Mouse (Mus musculus): ENCODE results near the gene Rpl41. TPM values are rescaled to one million over a fixed set of nuclear protein-coding genes. Genes with fewer than 3 reads are reported as not detected.

Gene Rpl41
- total and polyA plus RNA-seq, 3 experiments, result 867 to 1,598 (median 1,453) TPM

DNA sequence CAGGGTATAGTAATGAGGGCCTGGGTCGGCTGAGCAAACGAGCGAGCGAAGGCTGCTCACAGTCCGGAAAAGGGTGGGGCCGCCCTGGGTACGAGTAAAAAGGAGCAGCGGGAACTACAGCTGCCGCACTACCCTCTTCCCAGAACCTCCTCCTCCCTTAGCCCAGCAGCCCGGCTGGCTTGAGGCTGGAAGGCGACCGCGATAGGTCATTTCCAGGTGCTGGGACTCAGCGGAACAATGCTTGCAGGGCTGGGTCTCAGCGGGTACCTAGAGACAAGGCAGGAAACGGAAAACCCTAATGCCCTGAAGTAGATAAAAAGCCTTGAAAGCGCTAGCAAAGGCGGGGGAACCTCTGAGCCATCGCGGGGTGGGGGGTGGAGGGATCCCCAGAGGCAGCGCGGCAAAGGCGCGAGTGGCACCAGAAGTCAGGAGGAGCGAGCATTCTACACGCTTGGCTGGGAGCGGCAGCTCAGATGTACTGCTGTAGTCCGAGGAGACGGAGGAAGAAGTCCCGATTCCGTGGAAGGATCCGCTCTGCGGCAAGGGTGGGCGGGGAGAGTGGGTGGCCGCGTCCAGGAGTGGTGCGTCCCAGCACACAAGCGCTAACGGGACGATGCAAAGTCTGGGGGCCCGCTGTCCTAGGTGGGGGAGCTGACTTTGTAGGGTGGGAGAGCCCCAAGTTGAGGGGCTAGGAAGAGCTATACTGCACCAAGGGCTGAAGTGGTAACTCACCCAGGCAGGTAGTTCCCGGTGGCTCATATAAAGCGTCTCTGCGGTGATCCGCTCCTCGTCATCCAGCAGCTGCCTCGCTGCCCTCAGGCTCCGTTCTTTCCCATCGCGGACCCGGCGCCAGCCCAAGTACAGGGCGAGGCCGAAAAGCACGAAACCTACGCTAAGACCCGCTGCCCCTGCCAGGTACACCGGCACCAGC lies 24.1 kb downstream of the Rpl41 start:
- Histone ChIP-seq H3K27me3 (ENCODE audit: control insufficient read depth, insufficient read depth, low read length) (no peaks in the 10 kb centered on the region), H3K4me3 (peak overlapping the region; percentile 100), H3K27ac (peak overlapping the region; percentile 95), H3K36me3 (ENCODE audit: control insufficient read depth, insufficient read depth, low read length) (no peaks in the 10 kb centered on the region), H3K4me1 (ENCODE audit: control insufficient read depth, insufficient read depth, low read length) (peaks cover 1% of the 10 kb centered on the region; the same call in 1 of the 2 replicates), H3K9ac (ENCODE audit: low read depth, low read length) (peak overlapping the region; percentile 81), H3K79me2 (replicated peaks; ENCODE audit: control insufficient read depth, insufficient read depth, low read length) (no peaks in the 10 kb centered on the region)
- intact Hi-C loops (cut with DNase I), result loop anchor here (5.0 kb wide), 2 partner anchors 33 to 113 kb away; partner anchors contain the start of genes Myl6, Nabp2 and Rnf41
- TF ChIP-seq POLR2A (IDR thresholded peaks at IDR 0.05; ENCODE audit: insufficient read depth, low read depth, low read length) (peak; percentile 19; the same call in 1 of the 2 replicates), EP300 (IDR thresholded peaks at IDR 0.05; ENCODE audit: insufficient read depth, low read depth, low read length) (no peak)
- peak; percentile 70 to 74 for DNase-seq
- 3% methylated on average over 58 of the region's 58 CpGs for WGBS

DNA sequence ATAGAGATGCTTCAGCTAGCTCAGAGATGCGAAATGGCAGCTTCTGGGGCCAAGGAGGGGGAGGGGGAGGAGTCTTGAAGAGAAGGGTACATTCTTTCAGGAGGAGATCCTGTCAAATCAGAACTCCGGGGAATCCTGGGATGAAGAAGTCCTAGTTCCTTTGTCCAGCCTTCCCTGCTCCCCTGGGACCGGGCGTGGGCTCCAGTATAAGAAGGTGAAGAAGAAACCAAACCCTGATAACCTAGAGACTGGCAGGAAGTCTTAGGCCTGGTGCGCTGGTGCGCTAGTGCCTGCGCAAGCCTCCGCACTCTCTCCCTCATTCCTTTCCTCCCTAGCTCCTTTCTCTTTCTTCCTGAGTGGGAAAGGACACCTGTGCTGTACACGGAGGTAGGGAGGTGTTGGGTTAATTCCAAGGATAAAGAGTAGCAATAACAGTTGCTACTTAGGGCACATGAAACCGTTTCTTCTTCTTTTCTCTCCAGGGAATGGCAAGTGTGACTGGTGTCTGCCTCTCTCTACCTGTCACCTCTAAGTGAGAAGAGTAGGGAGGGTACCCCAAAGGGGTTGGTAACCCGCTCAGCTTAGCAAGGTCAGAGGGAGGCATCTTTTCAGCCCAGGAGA lies 24.9 kb downstream of the Rpl41 start:
- peaks cover 1% of the 10 kb centered on the region; the same call in 1 of the 2 replicates for H3K4me1 ChIP-seq (ENCODE audit: control insufficient read depth, insufficient read depth, low read length)
- DNase-seq, result peak in 1 of 2 experiments; percentile 31
- H3K79me2 ChIP-seq (replicated peaks; ENCODE audit: control insufficient read depth, insufficient read depth, low read length), result no peaks in the 10 kb centered on the region
- H3K4me3 ChIP-seq, result peak overlapping the region; percentile 100
- H3K27me3 ChIP-seq (ENCODE audit: control insufficient read depth, insufficient read depth, low read length), result no peaks in the 10 kb centered on the region
- no peaks in the 10 kb centered on the region for H3K36me3 ChIP-seq (ENCODE audit: control insufficient read depth, insufficient read depth, low read length)
- intact Hi-C loops (cut with DNase I), result no loop called here
- 0 out of 2 replicates have a peak, but pooled peaks have one; percentile 17 for TF ChIP-seq POLR2A (IDR thresholded peaks at IDR 0.05; ENCODE audit: insufficient read depth, low read depth, low read length)
- no peak for TF ChIP-seq CTCF (IDR thresholded peaks at IDR 0.05)
- H3K27ac ChIP-seq, result peak overlapping the region; percentile 95
- H3K9ac ChIP-seq (ENCODE audit: low read depth, low read length), result peak overlapping the region; percentile 81
- WGBS, result 43% methylated on average over 11 of the region's 11 CpGs

DNA sequence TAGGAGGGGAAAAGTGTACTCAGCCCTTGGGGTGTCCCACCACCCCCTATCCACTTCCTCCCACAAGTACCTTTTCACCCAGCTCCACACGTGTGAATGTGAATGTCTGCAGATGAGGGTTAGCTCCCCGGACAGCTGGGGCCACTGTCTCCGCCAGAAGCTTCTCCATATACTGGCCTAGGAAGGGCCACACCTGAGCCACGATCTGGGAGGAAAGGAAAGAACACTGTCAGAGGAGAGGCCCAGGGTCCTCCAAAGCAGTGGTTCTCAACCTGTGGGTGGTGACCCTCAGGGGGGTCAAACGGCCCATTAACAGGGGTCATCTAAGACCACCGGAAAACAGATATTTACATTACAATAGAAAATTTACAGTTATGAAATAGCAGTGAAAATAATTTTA lies 26.8 kb downstream of the Rpl41 start:
- intact Hi-C loops (cut with DNase I), result no loop called here
- H3K36me3 ChIP-seq (ENCODE audit: control insufficient read depth, insufficient read depth, low read length), result no peaks in the 10 kb centered on the region
- H3K79me2 ChIP-seq (replicated peaks; ENCODE audit: control insufficient read depth, insufficient read depth, low read length), result no peaks in the 10 kb centered on the region
- 83% methylated on average over 6 of the region's 6 CpGs for WGBS
- H3K9ac ChIP-seq (ENCODE audit: low read depth, low read length), result no peak overlapping the region
- H3K27ac ChIP-seq, result no peak overlapping the region
- H3K27me3 ChIP-seq (ENCODE audit: control insufficient read depth, insufficient read depth, low read length), result no peaks in the 10 kb centered on the region
- no peak for DNase-seq
- no peak for TF ChIP-seq CTCF (IDR thresholded peaks at IDR 0.05)
- TF ChIP-seq EP300 (IDR thresholded peaks at IDR 0.05; ENCODE audit: insufficient read depth, low read depth, low read length), result no peak
- no peak for TF ChIP-seq POLR2A (IDR thresholded peaks at IDR 0.05; ENCODE audit: insufficient read depth, low read depth, low read length)
- no peak overlapping the region for H3K4me3 ChIP-seq
- H3K4me1 ChIP-seq (ENCODE audit: control insufficient read depth, insufficient read depth, low read length), result peaks cover 1% of the 10 kb centered on the region; the same call in 1 of the 2 replicates

DNA sequence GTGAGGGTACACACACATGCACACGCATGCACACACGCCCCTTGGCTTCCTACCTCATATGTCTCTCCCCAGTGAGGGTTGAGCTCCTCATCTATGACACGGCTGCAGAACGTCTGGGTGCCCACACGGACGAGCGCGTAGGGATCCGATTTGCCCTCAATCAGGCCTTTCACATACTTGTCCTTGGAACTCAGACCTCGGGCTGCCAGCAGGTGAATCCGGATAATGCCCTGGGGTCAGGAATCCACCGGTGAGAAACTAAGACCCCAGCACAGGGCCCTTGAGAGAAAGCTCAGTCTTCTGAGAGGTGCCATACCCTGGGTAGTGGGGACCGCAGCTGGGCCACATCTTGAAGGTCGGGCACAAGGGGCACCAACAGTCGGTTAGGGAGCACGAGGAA lies 28.5 kb downstream of the Rpl41 start:
- Histone ChIP-seq H3K27ac (no peak overlapping the region), H3K27me3 (ENCODE audit: control insufficient read depth, insufficient read depth, low read length) (no peaks in the 10 kb centered on the region), H3K9ac (ENCODE audit: low read depth, low read length) (no peak overlapping the region), H3K4me3 (no peak overlapping the region), H3K36me3 (ENCODE audit: control insufficient read depth, insufficient read depth, low read length) (no peaks in the 10 kb centered on the region), H3K4me1 (ENCODE audit: control insufficient read depth, insufficient read depth, low read length) (no peaks in the 10 kb centered on the region), H3K79me2 (replicated peaks; ENCODE audit: control insufficient read depth, insufficient read depth, low read length) (no peaks in the 10 kb centered on the region)
- TF ChIP-seq CTCF (IDR thresholded peaks at IDR 0.05) (no peak), POLR2A (IDR thresholded peaks at IDR 0.05; ENCODE audit: insufficient read depth, low read depth, low read length) (no peak), EP300 (IDR thresholded peaks at IDR 0.05; ENCODE audit: insufficient read depth, low read depth, low read length) (no peak)
- intact Hi-C loops (cut with DNase I), result no loop called here
- DNase-seq, result no peak
- WGBS, result 89% methylated on average over 16 of the region's 16 CpGs

DNA sequence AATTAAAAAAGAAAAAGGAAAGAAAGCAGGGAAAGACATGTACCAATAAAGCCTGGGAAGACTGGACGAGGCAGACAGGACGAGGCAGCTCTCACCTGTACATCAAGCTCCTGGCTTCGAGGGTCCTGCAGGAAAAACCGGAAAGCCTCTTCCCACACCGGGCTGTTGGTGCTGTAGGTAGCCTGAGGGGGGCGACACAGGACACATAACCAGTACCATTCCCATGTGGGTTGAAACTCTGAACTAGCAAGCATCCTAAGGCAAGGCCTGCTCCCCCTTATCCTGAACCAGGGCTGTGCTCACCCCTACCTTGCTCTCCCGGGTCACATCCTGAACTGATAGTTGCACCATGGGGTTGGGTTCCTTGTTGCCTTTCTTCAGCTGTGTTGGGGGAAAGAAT lies 30.3 kb downstream of the Rpl41 start:
- WGBS, result 81% methylated on average over 7 of the region's 7 CpGs
- TF ChIP-seq EP300 (IDR thresholded peaks at IDR 0.05; ENCODE audit: insufficient read depth, low read depth, low read length) (0 out of 2 replicates have a peak, but pooled peaks have one; percentile 66), CTCF (IDR thresholded peaks at IDR 0.05) (peak; percentile 78), POLR2A (IDR thresholded peaks at IDR 0.05; ENCODE audit: insufficient read depth, low read depth, low read length) (no peak)
- no peak overlapping the region for H3K4me3 ChIP-seq
- H3K27ac ChIP-seq, result no peak overlapping the region
- intact Hi-C loops (cut with DNase I), result loop anchor here (1.0 kb wide), 1 partner anchor 17 kb away; no protein-coding TSS in a partner anchor
- no peak overlapping the region for H3K9ac ChIP-seq (ENCODE audit: low read depth, low read length)
- no peaks in the 10 kb centered on the region for H3K4me1 ChIP-seq (ENCODE audit: control insufficient read depth, insufficient read depth, low read length)
- DNase-seq, result peak; percentile 50 to 70
- no peaks in the 10 kb centered on the region for H3K79me2 ChIP-seq (replicated peaks; ENCODE audit: control insufficient read depth, insufficient read depth, low read length)
- H3K27me3 ChIP-seq (ENCODE audit: control insufficient read depth, insufficient read depth, low read length), result no peaks in the 10 kb centered on the region
- no peaks in the 10 kb centered on the region for H3K36me3 ChIP-seq (ENCODE audit: control insufficient read depth, insufficient read depth, low read length)
